Mouse (Mus musculus): ENCODE measurements at regions not wholly inside any gene's neighbourhood (a gene's known extent, or its start where the extent isn't known, plus 50 kb on each side); places are given as distances from the start of the nearest gene placed in this dataset.

DNA sequence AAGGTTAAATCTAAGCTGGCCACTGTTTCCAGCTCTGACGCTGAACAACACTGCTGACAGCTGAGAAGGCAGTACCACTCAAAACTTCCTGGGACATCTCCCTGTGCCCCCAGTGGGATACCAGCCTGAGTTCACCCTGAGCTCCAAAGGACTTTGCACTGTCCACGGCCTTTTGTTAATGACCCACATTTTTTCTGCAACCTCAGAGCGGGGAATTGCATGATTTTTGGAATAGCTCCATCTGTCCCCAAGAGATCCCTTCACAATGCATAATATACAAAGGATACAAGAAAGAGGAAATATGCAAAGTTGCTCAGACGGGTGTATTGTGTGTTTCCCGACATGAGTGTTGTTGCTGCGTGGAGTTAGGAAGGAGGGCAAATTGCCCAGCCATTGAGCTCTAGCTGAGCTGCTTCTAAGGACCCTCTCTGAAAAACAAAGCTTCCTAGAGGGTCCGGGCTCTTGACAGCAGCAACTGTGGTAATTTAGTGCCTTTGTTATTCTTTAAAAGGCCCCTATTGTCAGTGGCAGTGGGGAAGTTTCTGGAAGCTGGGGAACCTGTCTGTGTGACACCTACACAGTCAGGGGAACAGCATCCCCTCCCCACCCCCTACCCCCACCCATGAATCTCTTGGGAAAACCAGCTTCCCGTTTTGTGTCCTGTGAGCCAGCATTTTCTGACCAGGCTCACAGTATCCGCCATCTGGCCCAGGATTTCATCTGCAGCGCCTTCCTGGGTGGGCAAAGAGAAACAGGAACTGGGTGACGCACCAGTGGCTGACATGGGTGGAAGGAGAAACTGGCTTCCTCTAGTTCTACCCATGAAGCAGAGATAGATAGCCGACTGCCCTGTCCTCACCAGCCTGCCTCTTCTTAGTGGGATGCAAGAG lies 217.4 kb upstream of the Spdye4c start:
- DNase-seq: peak; percentile 56 to 65

DNA sequence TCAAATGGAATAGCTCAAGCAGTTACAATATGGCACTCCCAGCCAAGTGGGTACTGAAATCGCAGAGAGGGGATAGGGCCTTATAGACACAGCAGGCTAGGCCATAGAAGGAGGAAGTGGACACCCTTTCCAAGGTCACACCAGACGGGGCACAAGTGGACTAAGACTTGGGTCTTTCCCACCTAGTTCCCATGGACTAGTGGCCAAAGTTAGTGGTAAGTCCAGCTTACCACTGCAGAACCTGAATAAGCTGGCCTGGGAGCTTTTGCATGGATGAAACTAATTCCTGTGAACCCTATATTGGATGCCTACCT lies 216.8 kb upstream of the Spdye4c start:
- DNase-seq: no peak

DNA sequence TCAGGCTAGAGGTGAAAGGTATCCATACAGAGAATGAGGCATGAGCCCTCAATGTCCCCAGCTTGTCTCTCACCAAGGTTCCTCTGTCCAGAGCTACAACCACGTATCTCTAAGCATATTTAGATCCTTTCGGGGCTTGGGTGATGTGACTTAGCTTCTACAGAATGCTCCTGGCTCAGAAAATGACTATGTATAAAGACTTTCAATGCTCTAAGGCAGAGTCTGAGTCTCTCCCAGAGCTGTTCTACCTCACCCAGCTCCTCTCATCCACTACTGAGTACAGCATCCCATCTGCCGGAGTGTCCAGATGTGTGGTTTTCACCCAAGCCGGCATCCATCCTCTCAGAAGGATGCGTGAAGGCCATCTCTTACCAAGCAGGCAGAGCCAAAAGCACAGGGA lies 216.1 kb upstream of the Spdye4c start:
- no peak for DNase-seq

DNA sequence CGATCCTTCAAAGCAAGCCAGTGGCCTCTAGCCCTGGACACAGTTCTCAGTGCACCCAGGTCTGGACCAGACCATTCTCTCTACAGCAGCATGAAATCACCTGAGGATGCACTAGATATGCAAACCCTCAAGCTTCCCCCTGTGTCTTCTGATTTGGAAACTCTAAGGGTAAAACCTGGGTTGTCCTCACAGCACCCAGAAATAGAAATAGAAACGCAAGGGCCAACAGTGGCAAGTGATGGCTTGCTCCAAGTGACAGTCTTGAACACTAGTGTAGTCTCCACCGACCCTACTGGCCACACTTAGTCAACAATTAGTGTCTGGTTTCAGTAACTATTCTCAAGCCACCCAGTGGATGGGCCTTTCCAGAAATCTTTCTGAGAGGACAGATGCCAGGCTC lies 215.2 kb upstream of the Spdye4c start:
- DNase-seq: no peak

DNA sequence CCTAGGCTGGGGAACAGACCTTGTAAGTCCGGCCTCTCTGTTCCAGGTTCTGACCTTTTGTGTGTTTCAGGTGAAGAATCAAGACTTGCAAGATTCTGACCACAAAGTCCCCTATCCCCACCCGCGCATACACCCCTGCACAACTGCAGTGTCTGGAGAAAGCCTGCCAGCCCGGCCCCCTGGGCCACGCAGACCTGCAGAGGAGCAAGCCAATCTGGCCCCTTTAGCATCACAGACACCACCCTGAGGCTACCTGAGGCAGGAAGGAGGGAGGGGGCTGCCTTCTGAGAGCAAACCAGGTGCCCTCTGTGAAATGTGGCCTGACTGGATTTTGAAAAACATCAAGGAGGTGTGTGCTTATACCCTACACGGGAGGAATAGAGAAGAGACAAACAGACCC lies 213.8 kb upstream of the Spdye4c start:
- DNase-seq: no peak

DNA sequence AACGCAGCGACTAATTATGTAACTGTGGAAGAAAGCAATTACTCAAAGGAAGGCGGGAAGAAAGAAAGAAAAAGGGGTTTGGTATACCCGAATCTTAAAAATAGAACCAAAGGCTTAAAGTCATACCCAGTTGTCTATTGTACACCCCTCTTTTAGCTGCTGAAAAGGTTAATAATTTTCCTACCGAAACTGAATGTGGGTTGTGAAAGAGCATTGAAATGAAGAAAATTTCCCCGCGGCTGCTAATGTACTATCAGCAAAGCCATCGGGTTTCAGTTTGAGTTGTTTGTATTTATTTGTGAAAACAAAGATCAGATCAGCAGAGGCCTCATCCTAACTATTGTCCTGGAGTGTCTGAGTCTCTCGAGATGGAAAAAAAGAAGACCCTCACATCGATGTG lies 213.3 kb upstream of the Spdye4c start:
- no peak for DNase-seq

DNA sequence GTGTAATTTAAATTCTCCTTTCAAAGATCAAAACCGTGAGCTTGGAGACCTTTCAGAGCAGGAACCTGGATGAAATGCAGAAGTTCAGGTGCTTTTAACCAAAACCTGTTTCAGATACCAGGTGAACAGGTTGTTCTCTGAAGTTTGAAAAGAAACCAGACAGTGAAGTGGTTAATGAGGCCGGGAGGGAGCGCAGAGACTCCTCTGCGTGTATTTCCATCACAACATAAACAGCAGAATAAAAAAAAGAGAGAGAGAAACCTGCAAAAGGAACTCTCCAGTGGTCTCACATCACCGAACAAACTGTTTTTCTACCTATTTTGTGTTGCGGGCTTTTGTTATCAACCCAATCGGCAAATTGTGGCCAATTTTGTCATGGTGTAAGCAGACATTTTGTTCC lies 212.6 kb upstream of the Spdye4c start:
- no peak for DNase-seq

DNA sequence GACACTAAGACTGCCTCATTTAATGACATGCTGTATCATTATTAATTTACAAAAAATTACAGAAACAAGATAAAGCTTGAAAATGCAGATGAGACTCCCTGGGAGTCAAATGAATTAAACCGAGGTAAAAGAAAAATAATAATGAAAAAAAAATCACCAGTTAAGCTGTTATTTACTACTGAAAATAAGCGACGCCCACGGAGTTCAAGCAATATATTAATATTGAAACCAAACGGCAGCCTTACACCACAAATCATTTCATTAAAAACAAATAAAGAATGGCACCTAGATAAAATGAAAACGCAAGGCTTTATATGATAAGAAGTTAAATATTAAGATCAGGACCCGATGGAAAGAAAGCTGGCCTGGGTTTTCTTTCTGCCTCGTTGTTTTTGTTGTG lies 211.9 kb upstream of the Spdye4c start:
- DNase-seq: no peak

DNA sequence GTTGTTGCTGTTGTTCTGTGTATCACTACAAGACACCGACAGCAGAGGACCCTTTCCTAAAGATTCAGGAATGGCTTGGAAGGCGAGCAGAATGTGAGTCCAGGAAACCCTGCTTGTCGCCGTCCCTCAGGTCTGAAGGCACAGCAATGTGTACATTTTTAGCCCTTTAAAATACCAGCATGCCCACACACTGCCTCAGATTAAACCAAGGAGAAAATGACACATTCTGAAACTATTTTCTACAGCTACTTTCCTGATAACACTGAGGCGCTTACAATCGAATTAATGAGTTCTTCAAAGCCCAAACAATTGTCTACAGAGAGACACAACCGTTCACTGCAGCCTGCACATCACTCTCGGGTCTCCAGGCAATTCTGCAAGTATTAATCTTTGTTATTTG lies 211.5 kb upstream of the Spdye4c start:
- DNase-seq: no peak

DNA sequence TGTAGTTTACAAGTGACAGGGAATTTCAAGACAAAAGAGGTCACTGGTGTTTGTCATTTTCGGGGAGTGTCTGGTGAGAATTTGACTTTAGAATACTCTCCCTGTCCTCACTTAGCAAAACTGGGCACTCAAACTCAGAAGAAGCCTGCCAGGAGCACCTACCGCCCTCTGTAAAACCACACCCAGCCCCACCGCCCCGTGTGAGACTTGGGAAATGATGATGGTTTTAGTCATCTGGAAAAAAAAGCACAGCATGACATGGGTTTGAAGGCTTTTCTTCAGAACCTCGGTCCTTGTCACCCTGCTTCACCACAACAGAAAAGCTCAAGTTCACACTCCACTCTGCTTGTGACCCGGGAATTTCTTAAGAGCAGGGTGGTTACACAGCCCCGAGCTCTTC lies 210.4 kb upstream of the Spdye4c start:
- DNase-seq: no peak

DNA sequence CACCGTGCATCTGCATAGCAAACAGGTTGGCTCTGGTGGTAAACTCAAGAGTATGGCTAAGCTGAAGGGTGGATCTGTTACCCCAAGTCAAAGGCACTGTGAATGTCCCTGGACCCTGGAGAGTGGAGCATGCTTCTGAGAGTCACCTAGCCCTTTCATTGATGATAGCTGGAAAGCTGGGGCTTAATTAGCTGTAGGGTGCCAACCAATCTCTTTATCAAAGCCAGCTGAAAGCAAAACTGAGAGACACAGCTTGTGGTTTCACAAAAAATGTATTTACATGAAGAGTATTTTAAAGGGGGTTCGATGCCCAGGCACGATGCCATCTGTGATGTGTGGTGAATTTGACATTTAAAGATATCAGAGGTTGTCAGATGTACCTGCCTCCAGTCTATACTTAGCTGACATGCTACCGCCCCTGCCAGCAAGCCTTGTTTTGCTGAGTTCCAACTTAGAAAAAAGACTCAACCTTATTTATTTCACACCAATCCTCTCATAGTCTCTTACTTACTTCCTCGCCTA lies 209.3 kb upstream of the Spdye4c start:
- DNase-seq: no peak

DNA sequence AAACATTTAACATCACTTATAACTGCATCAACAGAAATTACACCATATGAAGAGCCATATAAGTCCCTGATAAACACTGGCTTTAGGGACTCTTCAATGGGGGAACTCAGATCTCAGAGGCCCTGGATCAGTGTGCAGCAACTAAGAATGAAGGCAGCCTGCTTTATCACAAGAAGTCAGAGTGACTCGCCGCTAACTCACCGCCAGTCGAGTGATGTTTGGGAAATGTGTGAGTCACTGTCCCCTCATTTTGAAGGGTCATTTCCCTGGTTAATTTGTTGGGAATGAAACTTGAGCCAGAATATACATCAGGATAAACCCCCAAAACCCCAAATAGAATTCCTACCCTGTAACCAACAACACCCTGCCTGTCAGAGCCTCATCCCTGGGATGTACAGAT lies 208.5 kb upstream of the Spdye4c start:
- DNase-seq: no peak

DNA sequence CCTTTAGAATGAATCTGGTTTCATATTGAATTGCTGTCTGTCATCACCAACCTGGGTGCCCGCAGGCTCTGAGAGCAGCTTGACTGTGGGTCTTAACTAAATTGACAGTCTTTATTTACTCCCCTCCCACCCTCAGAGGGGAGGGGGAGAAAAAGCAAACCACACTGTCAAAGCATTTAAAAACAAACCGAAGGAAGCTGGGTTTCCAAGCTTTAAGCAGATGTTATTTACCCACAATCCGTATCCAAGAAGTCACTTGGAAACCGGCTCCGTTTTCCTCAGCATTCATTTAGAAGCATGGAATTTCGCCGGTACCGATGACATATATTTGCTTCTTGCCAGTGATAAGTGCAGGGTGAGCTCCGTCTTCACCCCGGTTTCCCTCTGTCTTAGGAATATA lies 206.4 kb upstream of the Spdye4c start:
- DNase-seq: no peak

DNA sequence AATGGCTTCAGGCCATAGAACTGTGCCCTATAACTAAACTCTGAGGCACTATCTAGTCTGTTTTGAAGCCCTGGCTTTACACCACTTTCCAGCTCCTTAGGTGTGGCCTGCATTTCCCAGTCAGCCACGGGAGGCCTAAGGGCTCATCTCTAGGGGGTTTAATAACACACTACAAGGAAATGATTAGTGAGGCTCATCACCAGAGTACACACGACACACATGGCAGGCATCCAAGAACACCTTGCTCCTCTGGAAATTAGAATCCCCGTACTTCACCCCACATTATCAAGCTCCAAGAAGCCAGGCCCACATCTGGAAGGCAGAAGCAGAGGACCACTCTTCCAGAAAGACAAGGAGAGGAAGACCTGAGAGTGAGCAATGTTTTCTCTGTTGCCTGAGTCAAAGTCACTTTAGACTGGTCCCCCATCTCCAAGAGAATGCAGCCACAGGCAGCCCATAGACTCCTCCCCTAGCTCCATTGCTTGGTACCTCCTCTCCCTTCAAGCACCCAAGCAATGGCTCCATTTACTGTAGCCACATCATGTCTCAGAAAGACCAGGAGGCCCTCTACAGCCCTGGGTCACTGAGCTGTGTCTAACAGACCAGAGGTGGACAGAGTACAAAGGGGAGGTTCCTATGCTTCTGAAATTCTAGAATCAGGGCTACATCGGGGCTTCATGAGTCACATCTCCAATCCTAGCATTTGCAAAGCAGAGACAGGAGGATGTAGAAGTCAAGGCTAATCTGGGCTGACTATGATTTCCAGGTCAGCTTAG lies 204.0 kb upstream of the Spdye4c start:
- DNase-seq: no peak

DNA sequence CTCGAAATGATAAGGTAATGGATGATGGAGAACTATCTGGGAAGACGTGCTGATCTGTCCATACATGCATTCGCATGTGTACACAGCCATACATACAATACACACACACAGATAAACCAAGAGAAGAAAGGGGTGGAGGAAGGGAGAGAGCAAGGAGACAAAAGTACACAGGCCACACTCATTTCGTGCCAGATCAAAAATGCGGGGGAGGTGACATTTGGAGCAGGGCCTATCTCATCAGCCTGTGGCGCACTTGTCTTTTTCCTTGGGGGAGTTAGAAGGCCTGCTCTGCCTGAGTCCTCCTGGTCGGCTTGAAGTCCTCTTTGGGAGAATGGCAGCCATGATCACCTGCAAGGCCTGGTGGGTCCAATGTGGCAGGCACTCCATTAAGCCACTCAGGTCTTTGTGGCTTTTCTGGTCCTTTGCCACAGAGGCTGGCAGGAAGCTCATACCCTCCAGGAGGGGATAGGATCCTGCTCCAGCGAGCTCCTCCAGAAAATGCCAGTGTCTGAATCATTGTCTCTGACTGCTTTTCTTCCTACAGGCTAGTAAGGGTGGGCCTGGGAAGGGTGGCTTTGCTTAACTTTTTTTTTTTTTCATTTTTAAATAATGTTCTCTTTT lies 203.0 kb upstream of the Spdye4c start:
- no peak for DNase-seq

DNA sequence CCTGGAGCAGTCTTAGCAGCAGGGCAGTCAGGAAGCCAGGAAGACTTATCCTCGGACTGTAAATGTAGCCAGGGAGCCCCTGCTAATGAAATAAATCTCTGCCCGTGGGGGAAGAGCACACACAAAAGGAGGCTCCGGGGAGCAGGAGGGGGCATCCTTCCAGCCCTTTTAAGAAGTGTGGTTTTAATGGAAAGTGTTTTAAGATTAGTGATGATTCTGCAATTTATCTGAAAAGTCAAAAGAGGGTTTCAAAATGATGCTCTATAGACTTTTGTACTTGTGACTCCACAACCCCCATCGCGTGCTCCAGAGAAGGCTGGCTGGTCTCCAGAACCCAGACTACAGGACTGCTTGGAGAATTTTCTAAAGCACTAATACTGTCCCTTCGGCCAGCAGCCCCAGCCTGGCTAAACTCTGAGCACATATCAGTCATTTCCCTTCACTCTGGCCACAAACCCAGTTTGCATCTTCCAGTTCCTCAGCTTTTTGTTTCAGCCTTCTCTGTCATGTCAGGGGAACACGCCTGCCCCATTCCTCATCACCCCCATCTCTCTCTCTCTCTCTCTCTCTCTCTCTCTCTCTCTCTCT lies 202.0 kb upstream of the Spdye4c start:
- no peak for DNase-seq

DNA sequence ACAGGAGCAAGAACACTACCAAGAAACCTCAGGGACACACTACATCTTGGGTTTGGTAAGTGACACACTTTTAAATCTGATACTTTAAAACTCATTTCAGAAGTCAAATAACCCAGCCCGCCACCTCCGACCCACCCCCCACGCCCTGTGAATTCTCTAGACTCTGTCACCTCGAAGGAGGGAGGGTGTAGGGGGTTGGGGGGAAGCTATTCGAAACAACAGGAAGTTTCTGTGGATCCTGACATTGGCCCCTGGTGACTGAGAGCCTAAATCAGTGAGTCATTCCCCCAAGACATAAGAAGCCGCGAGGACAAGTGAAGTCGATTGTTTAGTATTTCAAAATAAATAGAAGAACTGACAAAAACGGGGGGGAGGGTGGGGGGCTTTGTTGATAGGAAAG lies 198.7 kb upstream of the Spdye4c start:
- peak in 1 of 2 experiments; percentile 44 for DNase-seq

DNA sequence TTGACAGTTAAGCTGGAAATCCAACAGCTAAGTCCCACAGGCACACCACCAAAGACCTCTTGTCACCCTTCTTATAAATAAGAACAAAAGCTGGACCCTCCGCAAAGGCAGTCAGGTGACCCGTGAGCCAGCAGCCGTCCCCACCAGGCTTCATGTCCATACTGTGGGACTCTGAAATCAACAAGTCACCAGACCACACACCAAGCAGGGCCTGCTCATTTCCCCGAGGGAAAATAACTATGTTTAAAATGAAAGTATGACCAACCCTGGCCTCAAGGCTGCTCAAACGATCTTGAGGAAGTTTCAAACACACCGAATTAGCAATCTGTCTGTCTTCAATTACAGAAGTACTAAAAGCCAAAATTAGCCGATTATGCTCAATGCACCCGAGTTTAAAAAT lies 197.6 kb upstream of the Spdye4c start:
- DNase-seq: no peak

DNA sequence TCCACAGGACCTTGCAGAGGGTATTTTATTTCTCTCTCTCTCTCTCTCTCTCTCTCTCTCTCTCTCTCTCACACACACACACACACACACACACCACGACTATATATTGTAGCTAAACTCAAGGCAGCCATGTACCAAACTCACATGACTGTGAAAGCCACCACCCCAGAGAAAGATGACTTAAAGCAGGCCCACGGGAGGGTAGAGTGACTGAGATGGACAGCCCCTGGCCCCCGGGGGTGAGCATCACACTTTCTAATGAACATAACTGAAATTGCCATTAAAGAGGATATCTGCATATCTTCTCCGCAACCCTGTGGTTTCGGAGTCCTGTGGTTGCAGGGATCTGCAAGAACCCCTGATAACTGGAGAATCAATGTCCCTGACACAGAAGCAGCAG lies 197.1 kb upstream of the Spdye4c start:
- DNase-seq: no peak

DNA sequence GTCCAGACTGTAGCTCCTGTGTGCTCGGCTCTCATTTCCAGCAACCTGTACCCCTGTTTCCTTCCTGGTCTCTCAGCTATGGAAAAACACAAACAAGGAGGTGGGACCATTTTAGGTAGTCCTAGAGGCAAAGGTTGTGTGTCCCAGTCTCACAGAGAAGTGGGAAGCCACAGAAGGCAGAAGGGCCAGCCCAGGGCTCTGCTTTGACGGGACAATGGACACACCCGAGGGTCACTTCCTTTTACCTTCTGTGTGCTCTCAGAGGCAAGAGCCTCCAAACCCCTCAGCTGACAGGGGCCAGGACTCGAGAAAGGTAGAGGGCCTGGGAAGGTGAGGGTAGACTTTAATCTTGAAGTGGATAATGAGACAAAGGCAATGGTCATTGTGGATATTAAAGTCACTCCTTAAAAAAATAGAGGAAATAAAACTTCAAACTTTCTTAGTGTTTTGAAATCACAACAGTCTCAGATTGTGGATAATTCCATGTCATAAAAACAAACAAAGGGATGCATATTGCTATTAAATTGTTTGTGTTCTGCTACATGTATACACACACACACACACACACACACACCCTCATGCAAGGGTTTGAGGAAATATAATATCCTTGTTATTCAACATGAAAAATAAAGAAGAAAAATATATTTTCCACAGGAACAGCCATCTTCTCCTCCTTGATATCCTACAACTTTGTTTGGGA lies 195.6 kb upstream of the Spdye4c start:
- peak in 1 of 2 experiments; percentile 28 for DNase-seq

DNA sequence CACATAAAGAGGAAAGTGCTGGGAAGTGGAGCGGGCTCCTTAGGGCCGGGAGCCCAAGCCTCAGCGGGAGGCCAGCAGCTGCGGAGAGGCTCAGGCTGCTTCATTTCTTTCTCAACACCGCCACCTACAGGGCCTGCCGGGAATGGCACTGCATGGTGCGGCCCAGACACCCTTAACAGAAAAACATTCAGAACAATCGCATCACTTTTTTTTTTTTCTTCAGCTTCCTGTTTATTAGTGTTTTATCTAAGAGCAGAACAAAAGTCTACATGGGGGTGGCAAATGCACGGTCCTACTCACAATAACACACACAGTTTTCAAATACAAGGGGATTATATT lies 195.0 kb upstream of the Spdye4c start:
- DNase-seq: peak; percentile 89 to 92

DNA sequence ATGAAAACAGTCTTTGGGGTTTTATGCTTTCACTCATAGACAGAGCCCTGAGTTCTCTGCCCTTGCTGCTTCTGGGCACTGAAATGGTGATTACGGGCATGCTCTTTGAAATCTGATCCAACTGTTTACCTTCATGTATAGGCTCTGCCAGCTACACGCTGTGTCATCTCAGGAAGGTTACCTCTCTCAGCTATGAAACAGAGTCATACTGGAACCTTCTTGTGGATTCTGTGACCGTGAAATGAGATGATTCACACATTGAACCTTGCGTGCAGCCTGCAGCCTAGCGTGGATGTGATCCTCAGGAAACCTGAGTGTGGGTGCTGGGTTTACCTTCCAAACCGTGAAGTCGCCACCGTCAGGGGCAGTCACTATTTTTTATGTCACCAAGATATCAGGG lies 189.7 kb upstream of the Spdye4c start:
- no peak for DNase-seq
